Mouse (Mus musculus): Measurements from ENCODE around the gene Ano2. TPM values are rescaled to one million over a fixed set of nuclear protein-coding genes. Genes with fewer than 3 reads are reported as not detected.

Gene Ano2
- polyA plus RNA-seq, 1 experiment, result not detected

GRCm38 (mm10) chr6:126088489-126089265, 398.5 kb downstream of the Ano2 start:
- no peaks in the 10 kb centered on the region for H3K36me3 ChIP-seq (ENCODE audit: control insufficient read depth, insufficient read depth, low read length, poor library complexity, severe bottlenecking)
- no peaks in the 10 kb centered on the region for H3K9me3 ChIP-seq (replicated peaks; ENCODE audit: control insufficient read depth, insufficient read depth, low read length, poor library complexity, severe bottlenecking)
- H3K4me3 ChIP-seq (ENCODE audit: low read depth, low read length), result no peak overlapping the region
- no peak overlapping the region for H3K9ac ChIP-seq (ENCODE audit: low read depth, poor library complexity, severe bottlenecking)
- H3K27me3 ChIP-seq (ENCODE audit: control insufficient read depth, insufficient read depth, low read length, poor library complexity, severe bottlenecking), result no peaks in the 10 kb centered on the region; the same call in 1 of the 2 replicates
- H3K4me1 ChIP-seq (ENCODE audit: control insufficient read depth, insufficient read depth, low read length), result no peaks in the 10 kb centered on the region
- no peak for TF ChIP-seq EP300 (IDR thresholded peaks at IDR 0.05; ENCODE audit: insufficient read depth, low read depth, low read length)
- TF ChIP-seq CTCF (IDR thresholded peaks at IDR 0.05; ENCODE audit: low read depth, low read length), result no peak
- no peak for TF ChIP-seq POLR2A (IDR thresholded peaks at IDR 0.05; ENCODE audit: insufficient read depth, low read length)
- no peak overlapping the region for H3K27ac ChIP-seq (ENCODE audit: insufficient read depth, low read length)

Other genes with a start within 250 kb of the Ano2 start
- gene Cd9, start 195.6 kb upstream of the Ano2 start, polyA plus RNA-seq (2011; ENCODE audit: insufficient read depth, insufficient read length, low read depth, missing spikeins), result 417 and 439 TPM in 2 replicates
- 2.7 and 3.2 TPM in 2 replicates for gene Vwf, start 143.6 kb upstream of the Ano2 start, polyA plus RNA-seq (2011; ENCODE audit: insufficient read depth, insufficient read length, low read depth, missing spikeins)

All from ES-Bruce4 (cell line).